In the genomic region with DNA sequence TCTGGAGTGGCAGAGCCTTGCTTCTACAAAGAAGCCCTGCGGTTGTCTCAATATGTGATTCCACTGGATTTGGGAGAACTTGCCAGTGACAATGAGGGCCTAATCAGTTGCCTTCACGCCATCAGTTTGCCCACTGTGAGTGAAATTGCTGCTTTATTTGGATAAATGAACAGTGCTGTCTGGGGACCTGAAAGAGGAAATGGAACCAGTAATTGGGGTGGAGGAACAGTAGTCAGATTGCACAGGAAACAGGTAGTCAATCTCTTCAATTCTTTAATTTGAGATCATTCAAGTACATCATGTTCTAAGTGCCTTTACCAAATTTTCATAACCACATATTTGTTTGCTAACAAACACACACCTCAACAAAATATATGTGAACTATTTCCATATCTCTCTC, we compare ENCODE assay signal across 26 mouse cellular contexts.
"Had no signal": no experiment of that assay in that cellular context is flagged by ENCODE, and none has a peak within 500 bp of the region (broad histone marks: within the 10 kb centered on the region; RNA-seq: fewer than 3 reads in every experiment).

No protein-coding gene starts in this region.

- H3K27me3 ChIP-seq: heart, embryonic 12.5 days; hindbrain, embryonic 12.5 days; intestine, embryonic 15.5 days; kidney, embryonic 15.5 days; limb, embryonic 12.5 days had no signal

- H3K4me3 ChIP-seq: heart, adult 2 months; heart, embryonic 10.5 days; heart, embryonic 12.5 days; hindbrain, embryonic 10.5 days; hindbrain, embryonic 12.5 days; intestine, embryonic 15.5 days; kidney, embryonic 15.5 days; layer of hippocampus, adult 2 months; left cerebral cortex, adult 2 months; limb, embryonic 10.5 days; limb, embryonic 12.5 days had no signal

- H3K9me3 ChIP-seq: heart, embryonic 10.5 days; hindbrain, embryonic 12.5 days; intestine, embryonic 15.5 days; kidney, embryonic 15.5 days; limb, embryonic 10.5 days; limb, embryonic 12.5 days had no signal

- H3K27ac ChIP-seq: heart, adult 2 months; heart, embryonic 10.5 days; hindbrain, embryonic 10.5 days; hindbrain, embryonic 12.5 days; hindbrain, embryonic 14.5 days; intestine, embryonic 15.5 days; kidney, embryonic 15.5 days; layer of hippocampus, adult 2 months; left cerebral cortex, adult 2 months; limb, embryonic 10.5 days; limb, embryonic 12.5 days had no signal

- H3K4me2 ChIP-seq: heart, embryonic 12.5 days; hindbrain, embryonic 12.5 days; hindbrain, embryonic 14.5 days; intestine, embryonic 15.5 days; kidney, embryonic 15.5 days; limb, embryonic 12.5 days; liver, embryonic 11.5 days had no signal

- H3K36me3 ChIP-seq: intestine, embryonic 15.5 days had no signal

- DNase-seq: gastrocnemius, postnatal 25 days; heart, adult 11 months; heart, adult 2 months; heart, postnatal 10 days; heart, postnatal 4 days; kidney, adult 18-20 months; kidney, adult 9 months; kidney, postnatal 10 days; kidney, postnatal 25 days; kidney, postnatal 4 days; liver had no signal

- H3K9ac ChIP-seq: heart, embryonic 12.5 days; hindbrain, embryonic 12.5 days; hindbrain, embryonic 14.5 days; intestine, embryonic 15.5 days; kidney, embryonic 15.5 days; limb, embryonic 12.5 days had no signal

- H3K4me1 ChIP-seq: hindbrain, embryonic 10.5 days had no signal

- ATAC-seq: hindbrain, embryonic 16.5 days; inflammation-experienced regulatory T-cells, adult 6 months; intestine, embryonic 15.5 days; intestine, postnatal 0 days had no signal
